15 mouse cellular contexts compared by ENCODE assay signal in the genomic region with DNA sequence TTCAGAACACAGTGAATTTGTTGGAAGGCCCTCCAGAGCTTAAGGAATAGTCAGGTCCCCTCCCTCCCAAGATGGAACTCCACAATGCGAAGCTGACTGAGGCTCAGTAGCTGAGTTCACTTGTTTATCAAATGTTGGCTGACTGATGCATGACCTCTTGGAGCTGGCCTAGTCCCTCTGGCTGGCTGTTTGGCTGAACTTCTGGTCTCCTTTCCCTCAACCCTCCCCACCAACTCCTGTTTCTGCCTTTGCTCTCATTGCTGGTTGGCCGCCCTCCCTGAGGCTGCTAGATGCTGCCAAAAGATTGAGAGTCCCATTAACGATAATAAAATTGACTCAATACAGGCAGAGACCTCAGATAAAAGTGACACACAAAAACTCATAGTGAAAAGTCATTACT.
DNase-seq lines count a peak whose midpoint lies in the region; ATAC-seq lines count a peak whose summit lies in the region.
"Had no signal": no experiment of that assay in that cellular context is flagged by ENCODE, and none has a peak within 500 bp of the region (broad histone marks: within the 10 kb centered on the region; RNA-seq: fewer than 3 reads in every experiment).

No protein-coding gene starts in this region.

- intact Hi-C loops in left cerebral cortex, postnatal 10 days (cut with DNase I), result no loop called here

- no peaks in the 10 kb centered on the region for H3K27me3 ChIP-seq in heart, embryonic 11.5 days (ENCODE audit: control insufficient read depth, insufficient read depth, low read length)
- no peaks in the 10 kb centered on the region for H3K27me3 ChIP-seq in kidney, embryonic 14.5 days (ENCODE audit: control insufficient read depth, insufficient read depth, low read length)
- H3K27me3 ChIP-seq: hindbrain, embryonic 15.5 days; midbrain, embryonic 15.5 days had no signal

- no peaks in the 10 kb centered on the region for H3K36me3 ChIP-seq in heart, embryonic 11.5 days (ENCODE audit: control insufficient read depth, insufficient read depth, low read length)
- no peaks in the 10 kb centered on the region for H3K36me3 ChIP-seq in kidney, embryonic 14.5 days (ENCODE audit: control insufficient read depth, insufficient read depth, low read length)
- H3K36me3 ChIP-seq: hindbrain, embryonic 15.5 days; midbrain, embryonic 15.5 days had no signal

- no peaks in the 10 kb centered on the region for H3K4me1 ChIP-seq in heart, embryonic 11.5 days (ENCODE audit: control insufficient read depth, insufficient read depth, low read length)
- no peaks in the 10 kb centered on the region for H3K4me1 ChIP-seq in kidney, embryonic 14.5 days (ENCODE audit: control insufficient read depth, insufficient read depth, low read length)
- H3K4me1 ChIP-seq: hindbrain, embryonic 15.5 days; midbrain, embryonic 15.5 days had no signal

- no peaks in the 10 kb centered on the region for H3K9me3 ChIP-seq in heart, embryonic 11.5 days (replicated peaks; ENCODE audit: control insufficient read depth, low read length)
- no peaks in the 10 kb centered on the region for H3K9me3 ChIP-seq in kidney, embryonic 14.5 days (ENCODE audit: control insufficient read depth, low read length)
- H3K9me3 ChIP-seq: hindbrain, embryonic 15.5 days; midbrain, embryonic 15.5 days had no signal

- H3K9ac ChIP-seq in heart, embryonic 11.5 days (ENCODE audit: low read depth, low read length), result no peak overlapping the region
- no peak overlapping the region for H3K9ac ChIP-seq in kidney, embryonic 14.5 days (ENCODE audit: low read depth, low read length)
- H3K9ac ChIP-seq: hindbrain, embryonic 15.5 days; midbrain, embryonic 15.5 days had no signal

- no peak for ATAC-seq in heart, embryonic 11.5 days (replicated peaks; ENCODE audit: insufficient number of reproducible peaks, low FRiP score, low TSS enrichment)
- peak; percentile 76; the same call in 1 of the 2 replicates for ATAC-seq in kidney, embryonic 14.5 days (ENCODE audit: low FRiP score, low TSS enrichment)
- ATAC-seq: midbrain, embryonic 15.5 days had no signal

- no peak overlapping the region for H3K27ac ChIP-seq in heart, embryonic 11.5 days (ENCODE audit: low read depth, low read length)
- no peak overlapping the region for H3K27ac ChIP-seq in kidney, embryonic 14.5 days (ENCODE audit: low read depth, low read length)
- H3K27ac ChIP-seq: hindbrain, embryonic 15.5 days; midbrain, embryonic 15.5 days had no signal

- WGBS in heart, embryonic 11.5 days (ENCODE audit: insufficient replicate concordance), result 80% methylated on average over 3 of the region's 3 CpGs
- WGBS in kidney, embryonic 14.5 days, result 54% methylated on average over 3 of the region's 3 CpGs

- H3K4me3 ChIP-seq in heart, embryonic 11.5 days (ENCODE audit: low read depth, low read length), result no peak overlapping the region
- H3K4me3 ChIP-seq in kidney, embryonic 14.5 days (ENCODE audit: low read length), result no peak overlapping the region
- H3K4me3 ChIP-seq: erythroblast, embryonic 14.5 days; hindbrain, embryonic 15.5 days; midbrain, embryonic 15.5 days had no signal

- DNase-seq in heart, adult 11 months, result peak; percentile 98
- peak; percentile 55 for DNase-seq in gastrocnemius, postnatal 10 days
- DNase-seq in ovary, adult 18-20 months (ENCODE audit: low spot score), result peak; percentile 24
- DNase-seq in embryo, embryonic 11 days, result no peak
- DNase-seq in left cerebral cortex, postnatal 10 days (ENCODE audit: extremely low spot score in 1 of 2, low spot score in 2 of 2), result no peak
- no peak for DNase-seq in c-Kit-positive CD71-positive TER-119-positive erythroid progenitor cells, embryonic 14.5 days (ENCODE audit: low spot score)
- DNase-seq: cerebellum, adult 18-20 months; liver; retina, postnatal 1 day; thymus, postnatal 36 days had no signal

- no peak overlapping the region for H3K4me2 ChIP-seq in heart, embryonic 11.5 days
- no peak overlapping the region for H3K4me2 ChIP-seq in kidney, embryonic 14.5 days (replicated peaks; ENCODE audit: low read depth, low read length)
- H3K4me2 ChIP-seq: hindbrain, embryonic 15.5 days; midbrain, embryonic 15.5 days had no signal

Comparison
In these comparisons a context has a peak if more than half of its experiments do, and no peak if none do; other contexts are left out.
1. DNase-seq: peak in heart, adult 11 months (single experiment), gastrocnemius, postnatal 10 days (single experiment) and ovary, adult 18-20 months (single experiment); none in embryo, embryonic 11 days (single experiment), left cerebral cortex, postnatal 10 days (0 of 2) and c-Kit-positive CD71-positive TER-119-positive erythroid progenitor cells, embryonic 14.5 days (single experiment).